Mouse (Mus musculus) embryonic fibroblast, embryonic 13.5 days (primary cell): Measurements from ENCODE around the gene Spert.

ENCODE experiments used
- CTCF ChIP-seq: IDR thresholded peaks from 2 replicates; pipeline ENCODE4 v1.5.1; 2011; ENCODE audit warnings: mild to moderate bottlenecking, control low read depth, low read length, moderate library complexity, borderline replicate concordance; ENCODE audit not compliant: insufficient read depth
- POLR2A ChIP-seq: IDR thresholded peaks from 2 replicates; pipeline ENCODE4 v1.6.1; 2011; ENCODE audit warnings: low read depth, mild to moderate bottlenecking, control low read depth, low read length, moderate library complexity

DNA sequence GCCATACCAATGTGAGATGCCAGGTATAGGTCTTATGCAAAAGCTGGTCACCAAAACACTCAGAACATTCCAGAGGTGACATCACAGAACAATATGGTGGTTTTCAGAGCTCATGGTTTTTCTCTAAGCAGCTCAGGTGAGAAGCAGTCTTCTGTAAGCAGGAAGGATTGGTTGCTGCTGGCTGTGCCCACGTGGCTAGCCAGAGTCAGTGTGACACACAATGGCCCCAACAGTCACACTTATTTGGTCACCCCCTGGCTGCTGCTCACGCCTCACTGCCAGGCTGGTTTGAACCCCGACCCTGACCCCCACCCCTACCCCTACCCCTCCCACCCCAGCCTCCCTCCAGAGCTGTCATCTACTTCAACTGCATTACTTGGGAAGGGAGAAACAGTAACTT is at the start of gene Spert:
- no peak for TF ChIP-seq POLR2A
- no peak for TF ChIP-seq CTCF
